Mouse (Mus musculus) ES-E14 (cell line): ENCODE measurements around the gene Acoxl. TPM values are rescaled to one million over a fixed set of nuclear protein-coding genes. Genes with fewer than 3 reads are reported as not detected.

Experiments used
- DNase-seq: peaks from one replicate; pipeline ENCODE4 v3.0.0-alpha.2; 2013; ENCODE audit warnings: low read depth, low spot score
- H3K27ac ChIP-seq: 2 replicates; pipeline ENCODE4 v1.5.1; 2012; ENCODE audit warnings: low read depth, mild to moderate bottlenecking, low read length, moderate library complexity, mixed read lengths; ENCODE audit not compliant: poor library complexity, insufficient read depth, severe bottlenecking
- H3K36me3 ChIP-seq: 2 replicates; pipeline ENCODE4 v1.6.1; 2012; ENCODE audit warnings: mild to moderate bottlenecking, low read length, moderate library complexity, mixed read lengths; ENCODE audit not compliant: control insufficient read depth, poor library complexity, insufficient read depth, severe bottlenecking
- H3K4me1 ChIP-seq, 2 experiments: fragments of 150-350 bp in 1 of 2; sonication (generic) in 1 of 2; 2 replicates each; pipeline ENCODE4 v1.6.1; 2012; ENCODE audit warnings: low read length in 2 of 2, mild to moderate bottlenecking in 1 of 2, mixed read lengths in 1 of 2; ENCODE audit not compliant: control insufficient read depth in 2 of 2, insufficient read depth in 2 of 2, poor library complexity in 1 of 2
- H3K4me3 ChIP-seq, 2 experiments: fragments of 150-350 bp in 1 of 2; sonication (generic) in 1 of 2; 2 replicates each; pipeline ENCODE4 v1.5.1; 2012; ENCODE audit warnings: low read length in 2 of 2, low read depth in 1 of 2, mild to moderate bottlenecking in 1 of 2, mixed read lengths in 1 of 2; ENCODE audit not compliant: insufficient read depth in 1 of 2, poor library complexity in 1 of 2, severe bottlenecking in 1 of 2
- H3K9ac ChIP-seq: 2 replicates; pipeline ENCODE4 v1.6.1; 2012; ENCODE audit warnings: low read depth, mild to moderate bottlenecking, low read length, mixed read lengths; ENCODE audit not compliant: poor library complexity, insufficient read depth, severe bottlenecking
- H3K9me3 ChIP-seq: fragments of 150-350 bp; sonication (generic); 2 replicates; pipeline ENCODE4 v1.6.1; 2012; ENCODE audit warnings: low read depth, mild to moderate bottlenecking, low read length; ENCODE audit not compliant: control insufficient read depth, insufficient read depth
- CHD2 ChIP-seq: IDR thresholded peaks from 2 replicates; pipeline ENCODE4 v1.6.1; 2014; ENCODE audit warnings: mild to moderate bottlenecking, low read depth, low read length, inconsistent platforms
- HCFC1 ChIP-seq: IDR thresholded peaks from 2 replicates; pipeline ENCODE4 v1.6.1; 2012; ENCODE audit warnings: low read length, inconsistent platforms, borderline replicate concordance; ENCODE audit not compliant: insufficient read depth
- MAFK ChIP-seq: IDR thresholded peaks from 2 replicates; pipeline ENCODE4 v1.6.1; 2014; ENCODE audit warnings: mild to moderate bottlenecking, low read depth, low read length, inconsistent platforms; ENCODE audit not compliant: insufficient read depth
- ZC3H11A ChIP-seq: IDR thresholded peaks from 2 replicates; pipeline ENCODE4 v1.6.1; 2012; ENCODE audit warnings: low read depth, mild to moderate bottlenecking, inconsistent platforms, low read length, borderline replicate concordance
- ZNF384 ChIP-seq: IDR thresholded peaks from 2 replicates; pipeline ENCODE4 v1.6.1; 2012; ENCODE audit warnings: low read depth, low read length, inconsistent platforms
- in situ Hi-C, 2 experiments: fragments of 600-800 bp; cut with MboI; formaldehyde crosslinking; loops; one replicate each; pipeline ENCODE4 v1.15.1; 2025; ENCODE audit warnings: low sequenced_read_pairs in 2 of 2, inconsistent platforms in 1 of 2; ENCODE audit not compliant: unreplicated experiment in 2 of 2
- total RNA-seq: library from RNA; depleted of rRNA; stranded (reverse); fragments of 300-350 nt; gene quantifications from 2 replicates; pipeline ENCODE4 v1.2.3, GENCODE M21; 2012

Gene Acoxl
- total RNA-seq, 1 experiment: 0.98 TPM

DNA sequence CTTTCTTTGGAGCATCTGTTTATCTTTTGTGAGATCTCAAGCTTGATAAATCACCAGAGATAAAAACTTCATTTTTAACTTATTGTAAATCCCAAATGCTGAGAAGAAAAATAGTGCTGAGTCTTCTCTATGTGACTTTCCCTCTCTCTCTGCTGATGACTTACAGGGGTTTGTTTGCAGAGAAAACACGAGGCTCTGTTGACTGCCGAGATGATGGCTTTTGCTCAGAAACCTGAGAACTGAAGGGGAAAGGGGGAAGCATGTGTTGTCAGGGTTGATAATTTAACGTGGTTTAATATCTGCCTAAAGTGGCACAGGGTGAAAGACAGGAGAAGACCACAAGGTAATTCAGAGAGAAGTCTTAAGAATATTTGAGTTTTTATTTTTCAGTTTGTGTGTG is 245.2 kb downstream of the Acoxl start:
- TF ChIP-seq ZC3H11A (no peak), ZNF384 (no peak), HCFC1 (no peak), MAFK (no peak), CHD2 (no peak)
- in situ Hi-C loops: no loop called here

GRCm38 (mm10) chr2:128084607-128085006 is 245.9 kb downstream of the Acoxl start:
- no peak for DNase-seq
- H3K9ac ChIP-seq: no peak overlapping the region
- H3K27ac ChIP-seq: no peak overlapping the region
- H3K36me3 ChIP-seq: no peaks in the 10 kb centered on the region
- in situ Hi-C loops: no loop called here
- no peak overlapping the region for H3K4me3 ChIP-seq
- TF ChIP-seq ZC3H11A: no peak
- no peak for TF ChIP-seq ZNF384
- TF ChIP-seq HCFC1: no peak
- TF ChIP-seq MAFK: no peak
- H3K9me3 ChIP-seq: no peaks in the 10 kb centered on the region
- no peaks in the 10 kb centered on the region; a peak in 1 of 4 replicates for H3K4me1 ChIP-seq

More for the DNA sequence above, 245.2 kb downstream of the Acoxl start:
- Histone ChIP-seq H3K9ac (no peak overlapping the region), H3K36me3 (no peaks in the 10 kb centered on the region), H3K4me3 (no peak overlapping the region), H3K9me3 (no peaks in the 10 kb centered on the region), H3K4me1 (no peaks in the 10 kb centered on the region; a peak in 1 of 4 replicates), H3K27ac (no peak overlapping the region)
- no peak for DNase-seq

- DNase-seq: no peak
- no peaks in the 10 kb centered on the region for H3K9me3 ChIP-seq
- no peaks in the 10 kb centered on the region for H3K36me3 ChIP-seq
- H3K27ac ChIP-seq: no peak overlapping the region
- H3K9ac ChIP-seq: no peak overlapping the region
- TF ChIP-seq CHD2: no peak
- no peak for TF ChIP-seq MAFK
- no peaks in the 10 kb centered on the region; a peak in 1 of 4 replicates for H3K4me1 ChIP-seq
- no peak overlapping the region for H3K4me3 ChIP-seq
- in situ Hi-C loops: no loop called here
These were observed 246.8 kb downstream of the Acoxl start for GRCm38 (mm10) chr2:128085481-128085880.

- no peaks in the 10 kb centered on the region; a peak in 1 of 4 replicates for H3K4me1 ChIP-seq
- no peaks in the 10 kb centered on the region for H3K9me3 ChIP-seq
- in situ Hi-C loops: no loop called here
- no peak overlapping the region for H3K4me3 ChIP-seq
- no peak for DNase-seq
- no peaks in the 10 kb centered on the region for H3K36me3 ChIP-seq
- H3K9ac ChIP-seq: no peak overlapping the region
- H3K27ac ChIP-seq: no peak overlapping the region
- no peak for TF ChIP-seq MAFK
- no peak for TF ChIP-seq CHD2
- no peak for TF ChIP-seq HCFC1
- TF ChIP-seq ZC3H11A: no peak
- TF ChIP-seq ZNF384: no peak
These were observed 247.7 kb downstream of the Acoxl start for GRCm38 (mm10) chr2:128086301-128086886.

DNA sequence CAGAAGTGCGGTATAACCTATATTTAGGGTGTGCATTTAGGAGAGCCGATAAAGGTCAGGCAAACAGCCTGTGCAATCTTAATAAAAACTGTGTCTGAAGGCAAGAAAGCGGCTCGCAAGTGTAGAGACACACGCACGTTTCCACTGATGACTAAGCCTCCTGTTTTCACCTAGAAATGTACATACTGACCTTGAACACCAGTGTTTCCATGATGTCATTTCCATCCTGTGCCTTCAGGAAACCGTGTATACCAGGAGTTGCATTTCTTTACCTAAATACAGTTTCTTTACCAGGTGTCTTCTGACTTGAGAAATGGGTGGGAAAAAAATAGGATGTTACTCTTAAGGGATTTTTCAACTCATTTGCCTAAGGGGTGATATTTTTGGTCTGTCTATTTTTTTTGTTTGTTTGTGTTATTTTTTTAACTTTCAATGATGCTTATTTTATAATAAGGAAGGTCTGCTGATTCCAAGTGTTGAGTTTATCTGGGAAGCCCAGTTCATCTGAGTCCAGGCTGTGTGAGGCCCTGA is 248.4 kb downstream of the Acoxl start:
- TF ChIP-seq ZC3H11A (no peak), CHD2 (no peak)
- H3K9ac ChIP-seq: no peak overlapping the region
- in situ Hi-C loops: no loop called here
- no peaks in the 10 kb centered on the region for H3K9me3 ChIP-seq
- H3K4me1 ChIP-seq: no peaks in the 10 kb centered on the region; a peak in 1 of 4 replicates
- H3K27ac ChIP-seq: no peak overlapping the region
- H3K36me3 ChIP-seq: no peaks in the 10 kb centered on the region
- no peak for DNase-seq
- no peak overlapping the region for H3K4me3 ChIP-seq
